ENCODE assay signal across 19 mouse cellular contexts in the genomic region with DNA sequence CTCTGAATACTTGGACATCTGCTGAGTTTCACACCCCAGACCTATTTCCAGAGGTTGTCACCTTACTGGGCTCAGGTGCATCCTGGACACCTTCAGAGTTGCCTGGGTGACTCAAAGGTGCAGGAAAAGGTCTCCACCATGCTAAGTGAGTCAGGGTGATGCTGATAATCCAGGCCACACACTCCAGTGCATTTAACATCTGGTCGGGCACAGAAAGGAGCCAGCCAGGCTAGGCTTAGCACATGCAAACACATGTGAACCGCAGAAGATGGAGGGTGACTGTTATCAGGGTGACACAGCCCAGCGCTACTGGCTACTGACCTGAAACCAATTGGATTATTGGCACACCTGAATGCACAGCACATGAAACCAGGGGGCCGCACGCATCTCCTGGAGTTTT.
DNase-seq lines count a peak whose midpoint lies in the region; ATAC-seq and TF ChIP-seq lines count a peak whose summit lies in the region.
"Had no signal": no experiment of that assay in that cellular context is flagged by ENCODE, and none has a peak within 500 bp of the region (broad histone marks: within the 10 kb centered on the region; RNA-seq: fewer than 3 reads in every experiment).

No protein-coding gene starts in this region.

- 88% methylated on average over 5 of the region's 5 CpGs for WGBS in heart, embryonic 10.5 days

- ATAC-seq in megakaryocyte, adult 5-6 weeks (ENCODE audit: poor library complexity, severe bottlenecking), result no peak
- ATAC-seq: activated CD4-positive, CD25-positive, alpha-beta regulatory T cell, adult 4 months had no signal

- DNase-seq in heart, embryonic 10.5 days (ENCODE audit: low spot score), result no peak
- DNase-seq in heart, postnatal 36 days, result no peak
- DNase-seq in testis, postnatal 14 days (ENCODE audit: low spot score), result no peak
- DNase-seq in retina, postnatal 1 day, result peak; percentile 39
- DNase-seq in thymus, postnatal 25 days, result no peak
- DNase-seq in kidney, adult 9 months, result no peak
- DNase-seq: adrenal gland, postnatal 25 days; cerebellum, adult 18-20 months; gastrocnemius, postnatal 14 days; lung, postnatal 10 days; thymus, postnatal 14 days had no signal

- no peaks in the 10 kb centered on the region for H3K9me3 ChIP-seq in heart, embryonic 10.5 days
- H3K9me3 ChIP-seq: embryonic facial prominence, embryonic 13.5 days; forebrain, embryonic 10.5 days; kidney, embryonic 15.5 days; liver, embryonic 15.5 days had no signal

- peaks cover 20% of the 10 kb centered on the region for H3K4me1 ChIP-seq in heart, embryonic 10.5 days
- H3K4me1 ChIP-seq in testis, adult 2 months (ENCODE audit: control insufficient read depth, insufficient read depth, low read length), result no peaks in the 10 kb centered on the region; the same call in 1 of the 2 replicates
- H3K4me1 ChIP-seq: forebrain, embryonic 10.5 days; liver, embryonic 15.5 days had no signal

- no peak overlapping the region for H3K4me3 ChIP-seq in heart, embryonic 10.5 days
- H3K4me3 ChIP-seq in testis, adult 2 months (ENCODE audit: control insufficient read depth, low read depth, low read length), result no peak overlapping the region
- H3K4me3 ChIP-seq: embryonic facial prominence, embryonic 13.5 days; forebrain, embryonic 10.5 days; kidney, embryonic 15.5 days; liver, embryonic 15.5 days had no signal

- peak overlapping the region; percentile 77 for H3K27ac ChIP-seq in heart, embryonic 10.5 days
- H3K27ac ChIP-seq in testis, adult 2 months (ENCODE audit: control insufficient read depth, insufficient read depth, low read depth, low read length), result peak overlapping the region; percentile 45
- H3K27ac ChIP-seq: embryonic facial prominence, embryonic 13.5 days; forebrain, embryonic 10.5 days; kidney, embryonic 15.5 days; liver, embryonic 15.5 days had no signal

- TF ChIP-seq POLR2A in testis, adult 2 months (IDR thresholded peaks at IDR 0.05; ENCODE audit: control insufficient read depth, low read depth, low read length), result no peak

- no peaks in the 10 kb centered on the region for H3K27me3 ChIP-seq in heart, embryonic 10.5 days (ENCODE audit: insufficient read depth, poor library complexity, severe bottlenecking)
- H3K27me3 ChIP-seq in testis, adult 2 months (ENCODE audit: control insufficient read depth, insufficient read depth, low read length), result no peaks in the 10 kb centered on the region
- H3K27me3 ChIP-seq: kidney, embryonic 15.5 days; liver, embryonic 15.5 days; Patski had no signal

- TF ChIP-seq CTCF in testis, adult 2 months (IDR thresholded peaks at IDR 0.05; ENCODE audit: control insufficient read depth, insufficient read depth, insufficient replicate concordance, low read depth, low read length), result no peak

- no peaks in the 10 kb centered on the region for H3K36me3 ChIP-seq in heart, embryonic 10.5 days
- H3K36me3 ChIP-seq in testis, adult 2 months (ENCODE audit: control insufficient read depth, insufficient read depth, low read length), result no peaks in the 10 kb centered on the region
- H3K36me3 ChIP-seq: embryonic facial prominence, embryonic 13.5 days; forebrain, embryonic 10.5 days; kidney, embryonic 15.5 days; liver, embryonic 15.5 days had no signal

- intact Hi-C loops in heart, postnatal 36 days (cut with DNase I), result no loop called here
